Mouse (Mus musculus): ENCODE measurements around the gene Trim66. TPM values are rescaled to one million over a fixed set of nuclear protein-coding genes. Genes with fewer than 3 reads are reported as not detected.
A peak's percentile ranks its signal among the peaks of the same experiment; 100 is the strongest.

Trim66 gene
- polyA plus RNA-seq, 1 experiment: 13.7 TPM

DNA sequence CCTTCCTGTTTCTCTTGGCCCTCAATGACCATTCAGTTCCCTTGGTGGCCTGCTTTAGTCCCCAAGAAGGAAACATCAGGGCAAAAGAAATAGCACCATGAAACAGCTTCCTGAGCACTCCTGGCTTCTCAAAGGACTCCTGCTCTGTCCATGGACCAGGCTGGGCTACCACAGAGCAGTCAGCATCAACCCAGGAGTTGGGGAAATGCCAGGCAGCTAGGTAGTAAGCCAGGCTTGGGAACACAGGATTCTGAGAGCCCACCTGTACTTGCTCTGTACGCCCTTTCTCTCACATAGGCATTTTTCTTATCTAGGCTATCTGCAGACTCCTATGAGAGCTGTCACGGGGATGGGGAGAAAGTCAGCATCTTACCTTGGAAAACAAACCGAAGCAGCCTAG is 27.0 kb upstream of the Trim66 start:
- Histone ChIP-seq H3K4me3 (ENCODE audit: insufficient read depth, low read length) (no peak overlapping the region), H3K27ac (ENCODE audit: insufficient read depth, low read length) (no peak overlapping the region), H3K4me1 (ENCODE audit: control insufficient read depth, insufficient read depth, low read length) (no peaks in the 10 kb centered on the region; the same call in 1 of the 2 replicates)
- TF ChIP-seq CTCF (IDR thresholded peaks at IDR 0.05; ENCODE audit: extremely low read depth, insufficient read depth, low read length) (no peak), POLR2A (IDR thresholded peaks at IDR 0.05; ENCODE audit: extremely low read depth, insufficient read depth, low read length) (no peak)

DNA sequence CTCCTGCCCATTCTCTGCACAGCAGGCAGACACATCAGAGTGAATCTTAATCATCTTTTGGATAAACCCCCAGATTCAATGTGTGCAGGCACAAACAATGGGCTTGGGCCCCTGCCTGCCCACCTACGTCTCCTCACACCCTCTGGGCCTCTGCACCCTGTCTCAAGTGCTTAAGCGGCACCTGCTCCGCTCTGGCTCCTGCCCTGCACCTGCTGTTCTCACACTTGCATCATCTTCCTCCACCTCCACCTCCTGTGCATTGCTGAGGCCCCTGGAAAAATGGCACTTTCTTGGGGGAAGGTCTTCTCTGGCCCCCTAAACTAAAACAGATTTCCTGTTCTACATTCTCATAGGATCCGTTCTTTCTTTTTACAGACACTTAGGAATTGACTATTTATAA is 26.0 kb upstream of the Trim66 start:
- no peak overlapping the region for H3K27ac ChIP-seq (ENCODE audit: insufficient read depth, low read length)
- H3K4me3 ChIP-seq (ENCODE audit: insufficient read depth, low read length): no peak overlapping the region
- no peaks in the 10 kb centered on the region; the same call in 1 of the 2 replicates for H3K4me1 ChIP-seq (ENCODE audit: control insufficient read depth, insufficient read depth, low read length)
- TF ChIP-seq CTCF (IDR thresholded peaks at IDR 0.05; ENCODE audit: extremely low read depth, insufficient read depth, low read length) (no peak), POLR2A (IDR thresholded peaks at IDR 0.05; ENCODE audit: extremely low read depth, insufficient read depth, low read length) (no peak)

DNA sequence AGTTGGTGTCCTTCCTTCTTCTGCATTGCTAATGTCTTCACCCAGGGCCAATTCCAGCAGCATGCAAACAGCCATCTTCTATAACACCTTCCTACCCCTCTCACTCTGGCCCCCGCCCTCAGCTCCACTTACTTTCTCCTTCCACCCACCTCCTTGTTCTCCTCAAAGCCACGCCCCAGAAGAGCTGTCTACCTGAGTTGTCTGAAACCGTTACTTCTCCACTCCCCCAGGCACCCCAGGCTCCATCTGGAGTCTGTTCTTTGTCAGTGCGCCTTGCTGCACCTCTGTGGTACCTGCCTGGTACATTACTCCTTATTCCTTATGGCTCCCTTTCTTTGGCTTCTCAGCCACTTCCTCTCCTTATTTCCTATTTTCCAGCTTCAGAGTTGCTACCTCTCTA is 25.2 kb upstream of the Trim66 start:
- no peaks in the 10 kb centered on the region; the same call in 1 of the 2 replicates for H3K4me1 ChIP-seq (ENCODE audit: control insufficient read depth, insufficient read depth, low read length)
- H3K27ac ChIP-seq (ENCODE audit: insufficient read depth, low read length): no peak overlapping the region
- TF ChIP-seq CTCF (IDR thresholded peaks at IDR 0.05; ENCODE audit: extremely low read depth, insufficient read depth, low read length) (no peak), POLR2A (IDR thresholded peaks at IDR 0.05; ENCODE audit: extremely low read depth, insufficient read depth, low read length) (no peak)
- no peak overlapping the region for H3K4me3 ChIP-seq (ENCODE audit: insufficient read depth, low read length)

DNA sequence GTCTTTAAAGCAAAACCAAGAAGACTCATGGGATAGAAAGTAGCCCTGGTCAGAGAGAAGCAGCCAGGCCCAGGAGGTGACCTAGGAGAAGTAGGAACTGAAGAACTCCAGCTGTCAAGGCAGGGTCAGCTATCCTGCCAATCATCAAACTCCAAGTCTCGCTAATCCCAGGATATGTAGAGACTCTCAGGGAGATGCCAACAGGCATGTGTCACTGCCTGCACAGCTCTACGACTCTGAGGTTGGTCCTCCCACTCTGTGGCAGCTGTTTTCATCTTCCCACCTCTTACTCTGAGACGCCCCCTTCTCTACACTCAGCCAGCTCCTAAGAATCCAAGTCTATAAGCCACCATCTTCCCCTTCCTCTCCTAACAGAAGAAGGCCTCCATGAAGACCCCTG is 24.8 kb upstream of the Trim66 start:
- Histone ChIP-seq H3K27ac (ENCODE audit: insufficient read depth, low read length) (no peak overlapping the region), H3K4me3 (ENCODE audit: insufficient read depth, low read length) (no peak overlapping the region), H3K4me1 (ENCODE audit: control insufficient read depth, insufficient read depth, low read length) (no peaks in the 10 kb centered on the region; the same call in 1 of the 2 replicates)
- TF ChIP-seq POLR2A (IDR thresholded peaks at IDR 0.05; ENCODE audit: extremely low read depth, insufficient read depth, low read length) (no peak), CTCF (IDR thresholded peaks at IDR 0.05; ENCODE audit: extremely low read depth, insufficient read depth, low read length) (no peak)

DNA sequence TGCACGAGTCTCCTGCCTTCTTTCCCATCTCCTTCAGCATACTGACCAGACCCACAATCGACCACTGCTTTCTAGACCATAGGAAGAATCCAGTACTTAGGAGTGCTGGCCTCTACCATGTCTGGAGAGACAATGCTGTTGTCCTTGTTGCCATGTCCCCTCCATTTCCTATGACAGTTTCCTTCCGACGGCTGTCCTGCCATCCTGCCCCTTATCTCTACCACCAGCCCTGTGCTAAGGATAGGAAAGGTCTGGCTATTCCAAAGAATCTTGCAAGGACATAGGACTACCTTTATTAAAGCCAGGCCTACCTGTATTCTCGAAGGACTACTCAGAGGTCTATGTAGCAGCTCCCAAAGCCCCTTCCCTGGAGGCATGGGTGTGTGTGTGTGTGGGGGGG is 23.6 kb upstream of the Trim66 start:
- Histone ChIP-seq H3K4me1 (ENCODE audit: control insufficient read depth, insufficient read depth, low read length) (no peaks in the 10 kb centered on the region; the same call in 1 of the 2 replicates), H3K27ac (ENCODE audit: insufficient read depth, low read length) (no peak overlapping the region), H3K4me3 (ENCODE audit: insufficient read depth, low read length) (no peak overlapping the region)
- no peak for TF ChIP-seq POLR2A (IDR thresholded peaks at IDR 0.05; ENCODE audit: extremely low read depth, insufficient read depth, low read length)

DNA sequence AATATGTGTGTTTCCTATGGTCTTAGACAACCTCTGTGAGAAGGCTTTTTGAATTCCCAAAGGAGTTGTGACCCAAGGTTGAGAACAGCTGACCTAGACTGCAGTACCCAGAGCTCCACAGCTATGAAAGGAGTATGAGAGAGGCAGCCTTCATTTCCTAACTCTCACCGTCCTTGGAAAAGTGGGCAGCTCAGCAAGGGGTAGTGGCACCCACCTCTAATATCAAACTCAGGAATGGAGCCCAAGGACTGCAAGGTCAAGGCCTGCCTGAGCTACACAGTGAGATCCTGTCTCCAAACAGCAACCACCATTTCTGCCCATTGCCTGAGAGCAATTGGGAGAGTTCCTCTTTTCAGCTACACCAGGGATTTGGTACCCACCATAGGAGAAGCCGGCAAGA is 21.8 kb upstream of the Trim66 start:
- Histone ChIP-seq H3K4me1 (ENCODE audit: control insufficient read depth, insufficient read depth, low read length) (no peaks in the 10 kb centered on the region; the same call in 1 of the 2 replicates), H3K4me3 (ENCODE audit: insufficient read depth, low read length) (no peak overlapping the region), H3K27ac (ENCODE audit: insufficient read depth, low read length) (no peak overlapping the region)
- TF ChIP-seq POLR2A (IDR thresholded peaks at IDR 0.05; ENCODE audit: extremely low read depth, insufficient read depth, low read length) (no peak), CTCF (IDR thresholded peaks at IDR 0.05; ENCODE audit: extremely low read depth, insufficient read depth, low read length) (no peak)

DNA sequence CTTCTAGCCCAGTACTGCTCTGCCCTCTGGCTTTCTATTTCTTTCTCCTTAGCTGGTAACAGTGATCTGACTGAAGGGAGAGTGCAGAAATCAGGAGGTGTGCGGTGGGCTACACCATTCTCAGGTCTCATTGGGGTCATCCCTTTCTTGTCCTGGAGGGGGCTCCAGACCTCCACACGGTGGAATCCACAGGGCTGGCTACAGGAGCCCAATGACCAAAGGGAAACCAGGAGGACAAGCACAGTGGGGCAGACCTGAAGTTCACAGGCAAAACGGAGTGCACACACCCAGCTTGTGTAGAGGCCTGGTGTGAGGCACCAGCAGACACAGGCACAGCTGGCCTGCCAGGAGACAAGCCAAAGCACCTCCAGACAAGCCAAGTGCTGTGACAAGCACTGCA is 20.4 kb upstream of the Trim66 start:
- no peak overlapping the region for H3K4me3 ChIP-seq (ENCODE audit: insufficient read depth, low read length)
- no peak overlapping the region for H3K27ac ChIP-seq (ENCODE audit: insufficient read depth, low read length)
- TF ChIP-seq POLR2A (IDR thresholded peaks at IDR 0.05; ENCODE audit: extremely low read depth, insufficient read depth, low read length) (no peak), CTCF (IDR thresholded peaks at IDR 0.05; ENCODE audit: extremely low read depth, insufficient read depth, low read length) (peak; percentile 57)
- H3K4me1 ChIP-seq (ENCODE audit: control insufficient read depth, insufficient read depth, low read length): no peaks in the 10 kb centered on the region; the same call in 1 of the 2 replicates

DNA sequence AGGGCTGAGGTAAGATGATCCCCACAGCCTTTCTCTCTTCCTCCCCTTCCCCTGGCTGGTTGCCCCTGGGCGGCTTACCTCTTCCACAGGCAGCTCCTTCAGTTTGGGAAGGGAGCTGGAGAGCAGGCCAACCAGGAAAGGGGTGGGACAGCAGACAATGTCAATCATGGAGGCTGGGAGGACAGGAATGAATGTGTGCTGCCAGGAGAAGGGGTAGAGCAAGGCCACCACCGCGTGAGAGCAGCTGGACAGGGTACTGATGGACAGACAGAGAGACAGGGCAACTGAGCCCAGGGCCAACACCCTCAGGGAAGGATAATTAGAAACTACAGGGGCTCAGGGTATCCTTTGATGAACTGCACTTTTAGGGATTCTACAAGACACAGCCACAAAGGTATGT is 19.6 kb upstream of the Trim66 start:
- no peak overlapping the region for H3K4me3 ChIP-seq (ENCODE audit: insufficient read depth, low read length)
- no peak overlapping the region for H3K27ac ChIP-seq (ENCODE audit: insufficient read depth, low read length)
- H3K4me1 ChIP-seq (ENCODE audit: control insufficient read depth, insufficient read depth, low read length): no peaks in the 10 kb centered on the region; the same call in 1 of the 2 replicates
- TF ChIP-seq CTCF (IDR thresholded peaks at IDR 0.05; ENCODE audit: extremely low read depth, insufficient read depth, low read length): no peak
- no peak for TF ChIP-seq POLR2A (IDR thresholded peaks at IDR 0.05; ENCODE audit: extremely low read depth, insufficient read depth, low read length)

DNA sequence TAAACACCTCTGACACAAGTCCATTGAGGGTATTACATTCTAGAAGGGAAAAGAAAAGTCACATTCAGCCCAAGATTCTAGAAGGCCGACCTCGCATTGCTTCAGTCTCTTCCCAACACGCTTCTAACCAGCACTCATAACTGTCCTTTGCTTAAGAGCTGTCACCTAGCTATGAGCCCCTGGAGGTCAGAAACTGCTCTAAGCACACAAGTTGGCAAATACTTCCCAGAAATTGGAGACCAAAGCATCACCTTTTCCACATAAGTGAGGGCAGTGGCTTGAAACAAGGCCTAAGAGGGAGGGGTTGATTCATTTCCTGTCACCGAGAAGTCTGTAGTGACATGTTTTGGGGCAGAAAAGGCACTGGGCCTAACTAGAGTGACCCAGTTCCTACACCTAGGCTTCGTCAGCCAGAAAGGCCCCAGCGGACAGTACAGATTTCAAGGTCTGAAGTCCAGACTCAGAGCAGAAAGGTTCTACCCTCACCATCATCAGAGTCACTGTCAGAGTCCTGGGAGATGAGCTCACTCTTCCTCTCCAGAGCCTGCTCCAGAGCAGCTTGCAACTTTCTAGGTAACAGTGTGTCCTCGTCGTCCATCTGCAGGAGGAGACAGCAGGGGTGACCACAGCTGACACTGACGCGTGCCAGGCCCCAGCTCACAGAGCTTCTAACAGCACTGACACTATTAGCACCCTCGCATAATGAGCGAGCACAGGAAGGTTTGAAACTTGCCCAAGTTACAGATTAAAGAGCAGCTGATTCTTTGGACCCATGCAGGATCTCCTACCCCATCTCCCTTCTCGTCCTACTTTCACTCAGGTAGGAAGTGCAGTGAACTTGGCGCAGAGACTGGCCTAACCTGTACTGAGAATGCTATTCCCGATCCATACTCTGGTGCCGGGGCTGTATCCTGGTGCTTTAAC is 18.1 kb upstream of the Trim66 start:
- TF ChIP-seq CTCF (IDR thresholded peaks at IDR 0.05; ENCODE audit: extremely low read depth, insufficient read depth, low read length) (no peak), POLR2A (IDR thresholded peaks at IDR 0.05; ENCODE audit: extremely low read depth, insufficient read depth, low read length) (no peak)
- Histone ChIP-seq H3K4me1 (ENCODE audit: control insufficient read depth, insufficient read depth, low read length) (no peaks in the 10 kb centered on the region), H3K27ac (ENCODE audit: insufficient read depth, low read length) (no peak overlapping the region), H3K4me3 (ENCODE audit: insufficient read depth, low read length) (no peak overlapping the region)

DNA sequence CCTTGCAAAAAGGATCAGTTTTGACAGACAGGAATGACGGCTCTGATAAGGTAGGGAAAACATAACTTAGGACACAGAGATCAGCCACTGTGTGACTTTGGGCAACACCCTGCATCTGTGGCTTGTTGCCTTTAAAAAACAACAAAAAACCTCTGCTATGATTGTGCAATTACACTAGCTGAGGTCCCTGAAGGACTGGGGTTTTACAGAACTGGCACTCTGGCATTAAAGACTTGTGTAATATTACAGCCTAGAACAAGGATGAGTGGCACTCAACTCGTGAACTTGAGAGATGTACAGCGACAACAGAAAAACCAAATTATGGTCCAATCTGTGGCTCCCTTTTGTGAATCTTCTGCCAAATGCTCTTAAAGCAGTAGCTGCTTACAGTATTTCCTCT is 16.8 kb upstream of the Trim66 start:
- Histone ChIP-seq H3K4me1 (ENCODE audit: control insufficient read depth, insufficient read depth, low read length) (peaks cover 4% of the 10 kb centered on the region; the same call in 1 of the 2 replicates), H3K4me3 (ENCODE audit: insufficient read depth, low read length) (no peak overlapping the region), H3K27ac (ENCODE audit: insufficient read depth, low read length) (0 out of 2 replicates have a peak overlapping the region, but pooled peaks have one; percentile 19)
- no peak for TF ChIP-seq POLR2A (IDR thresholded peaks at IDR 0.05; ENCODE audit: extremely low read depth, insufficient read depth, low read length)
- no peak for TF ChIP-seq CTCF (IDR thresholded peaks at IDR 0.05; ENCODE audit: extremely low read depth, insufficient read depth, low read length)
